Mouse (Mus musculus) adrenal gland, postnatal 0 days (tissue): ENCODE data around the gene Tmem179. TPM values are rescaled to one million over a fixed set of nuclear protein-coding genes. Genes with fewer than 3 reads are reported as not detected.

Source experiments
- polyA plus RNA-seq: library from polyadenylated mRNA; unstranded; fragments of >200 nt; fragmentation: Nextera tagmentation; extraction: Ambion mirVana; gene quantifications from 2 replicates; pipeline ENCODE4 v1.2.1, GENCODE M21; 2015

Gene Tmem179
- 5.8 and 12.6 TPM in 2 replicates for polyA plus RNA-seq

DNA sequence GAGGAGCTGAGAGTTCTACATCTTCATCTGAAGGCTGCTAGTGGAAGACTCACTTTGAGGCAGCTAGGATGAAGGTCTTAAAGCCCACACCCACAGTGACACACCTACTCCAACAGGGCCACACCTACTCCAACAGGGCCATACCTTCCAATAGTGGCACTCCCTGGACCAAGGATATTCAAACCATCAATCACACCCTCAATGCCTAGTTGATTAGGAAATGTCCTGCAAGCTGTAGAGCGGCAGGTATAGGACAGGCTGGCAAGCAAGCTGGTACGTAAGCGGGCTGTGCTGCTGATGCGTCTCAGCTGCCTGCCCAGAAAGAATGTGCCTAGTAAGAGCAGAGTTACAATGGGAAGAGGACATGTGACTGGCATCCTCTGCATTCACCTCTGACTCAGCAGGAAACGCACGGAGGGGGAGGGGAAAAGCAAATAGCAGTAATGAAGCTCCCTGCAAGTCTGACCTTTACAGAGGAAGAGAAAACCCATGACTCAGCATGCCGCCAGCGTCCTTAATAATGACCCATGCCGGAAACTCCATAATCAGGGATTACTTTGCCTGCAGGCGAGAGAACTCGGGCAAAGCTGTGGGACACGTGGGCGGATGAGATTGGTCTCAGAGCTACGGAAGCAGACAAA, at the start of gene Tmem179:
Tmem179 (minus strand) TSS at position 51 of the 641 bp plus-strand sequence.

DNA sequence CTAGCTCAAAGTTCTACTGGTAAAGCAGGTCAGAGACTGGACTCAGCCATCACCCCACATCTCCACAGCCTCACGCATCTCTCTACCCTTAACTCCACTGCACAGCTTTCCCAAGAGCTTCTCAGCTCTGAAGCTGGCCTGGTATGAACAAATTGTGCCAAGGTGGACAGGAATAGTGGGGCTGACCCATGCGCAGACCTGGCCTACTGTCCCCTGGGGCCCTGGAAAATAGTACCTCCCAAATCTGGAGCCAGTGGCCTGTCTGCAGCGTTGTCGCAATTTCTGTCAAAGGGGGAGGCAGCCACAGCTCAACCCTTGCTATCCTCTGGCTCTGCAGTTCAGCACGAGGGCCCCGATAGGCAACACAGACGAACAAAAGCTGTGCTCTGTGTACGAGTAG, 27.4 kb downstream of the Tmem179 start, which contains the start of gene A530016L24Rik:
A530016L24Rik (plus strand) TSS at position 315 of the 400 bp plus-strand sequence.

Other genes starting within 250 kb of the Tmem179 start
- gene A530016L24Rik, start 27.3 kb downstream of the Tmem179 start, polyA plus RNA-seq = 0.55 and 0.94 TPM in 2 replicates
- 3.3 and 4.4 TPM in 2 replicates for gene Inf2, start 72.0 kb upstream of the Tmem179 start, polyA plus RNA-seq
- 8.0 and 15.3 TPM in 2 replicates for gene Adssl1, start 103.3 kb upstream of the Tmem179 start, polyA plus RNA-seq
- gene Siva1, start 127.9 kb upstream of the Tmem179 start, polyA plus RNA-seq = 120 and 197 TPM in 2 replicates
- gene Akt1, start 158.1 kb upstream of the Tmem179 start, polyA plus RNA-seq = 145 and 166 TPM in 2 replicates
- gene Zbtb42, start 162.1 kb upstream of the Tmem179 start, polyA plus RNA-seq = 2.8 and 2.9 TPM in 2 replicates
- gene Cep170b, start 203.7 kb upstream of the Tmem179 start, polyA plus RNA-seq = 9.8 and 12.7 TPM in 2 replicates
- 10.0 and 13.3 TPM in 2 replicates for gene Pld4, start 243.9 kb upstream of the Tmem179 start, polyA plus RNA-seq